Mouse (Mus musculus): ENCODE measurements around the gene Tmprss7.

The Tmprss7 gene

GRCm38 (mm10) chr16:45693558-45693957, at the start of gene Tmprss7:
TSS of gene Tmprss7 (minus strand) at chr16:45693658.
- no peak for DNase-seq

- DNase-seq: peak; percentile 97 to 98
Measured at GRCm38 (mm10) chr16:45742615-45743476, 49.4 kb upstream of the Tmprss7 start, which contains the start of gene Abhd10. TSS of gene Abhd10 (minus strand) at chr16:45742955.

GRCm38 (mm10) chr16:45737880-45738279, 44.4 kb upstream of the Tmprss7 start:
- DNase-seq: no peak

- DNase-seq: no peak
Measured at GRCm38 (mm10) chr16:45736724-45737123, 43.3 kb upstream of the Tmprss7 start.

- DNase-seq: peak; percentile 51 to 62
Measured at GRCm38 (mm10) chr16:45729163-45729562, 35.7 kb upstream of the Tmprss7 start.

- no peak for DNase-seq
Measured at GRCm38 (mm10) chr16:45724742-45725102, 31.3 kb upstream of the Tmprss7 start.

- DNase-seq: peak in 1 of 2 experiments; percentile 15
Measured at GRCm38 (mm10) chr16:45724061-45724741, 30.7 kb upstream of the Tmprss7 start, which contains the start of gene Tagln3. TSS of gene Tagln3 (minus strand) at chr16:45724608.

- no peak for DNase-seq
Measured at GRCm38 (mm10) chr16:45723172-45723901, 29.9 kb upstream of the Tmprss7 start.

- DNase-seq: no peak
Measured at GRCm38 (mm10) chr16:45722460-45722951, 29.0 kb upstream of the Tmprss7 start.

- DNase-seq: no peak
Measured at GRCm38 (mm10) chr16:45720022-45720630, 26.7 kb upstream of the Tmprss7 start.

GRCm38 (mm10) chr16:45718296-45718695, 24.8 kb upstream of the Tmprss7 start:
- DNase-seq: no peak

- DNase-seq: no peak
Measured at GRCm38 (mm10) chr16:45714489-45715150, 21.2 kb upstream of the Tmprss7 start.

- no peak for DNase-seq
Measured at GRCm38 (mm10) chr16:45713878-45714277, 20.4 kb upstream of the Tmprss7 start.

- no peak for DNase-seq
Measured at GRCm38 (mm10) chr16:45713261-45713660, 19.8 kb upstream of the Tmprss7 start.

GRCm38 (mm10) chr16:45711263-45711662, 17.8 kb upstream of the Tmprss7 start:
- DNase-seq: peak; percentile 12 to 46

- no peak for DNase-seq
Measured at GRCm38 (mm10) chr16:45699301-45699700, 5.8 kb upstream of the Tmprss7 start.

GRCm38 (mm10) chr16:45697996-45698395, 4.5 kb upstream of the Tmprss7 start:
- DNase-seq: no peak

GRCm38 (mm10) chr16:45695445-45696160, 2.1 kb upstream of the Tmprss7 start:
- DNase-seq: no peak

- DNase-seq: no peak
Measured at GRCm38 (mm10) chr16:45692851-45693250, 607 bp downstream of the Tmprss7 start.

- DNase-seq: no peak
Measured at GRCm38 (mm10) chr16:45690178-45690577, 3.3 kb downstream of the Tmprss7 start.

GRCm38 (mm10) chr16:45686833-45687232, 6.6 kb downstream of the Tmprss7 start:
- no peak for DNase-seq
